Mouse (Mus musculus): ENCODE measurements at regions not wholly inside any gene's neighbourhood (a gene's known extent, or its start where the extent isn't known, plus 50 kb on each side); places are given as distances from the start of the nearest gene placed in this dataset.

GRCm38 (mm10) chr6:51150916-51151315, 281.6 kb upstream of the Nfe2l3 start:
- no peak for DNase-seq (ENCODE audit: low read depth in 3 of 3, low spot score in 3 of 3)
- Histone ChIP-seq H3K27ac (no peak overlapping the region), H3K4me3 (ENCODE audit: insufficient read depth in 1 of 2, low read depth in 2 of 2, low read length in 2 of 2) (no peak overlapping the region), H3K9me3 (ENCODE audit: control insufficient read depth, low read length) (no peaks in the 10 kb centered on the region), H3K4me2 (ENCODE audit: low read depth) (no peak overlapping the region), H3K36me3 (replicated peaks; ENCODE audit: control insufficient read depth, insufficient read depth, low read depth) (no peaks in the 10 kb centered on the region), H3K27me3 (ENCODE audit: control insufficient read depth, insufficient read depth, low read length) (no peaks in the 10 kb centered on the region), H3K4me1 (replicated peaks; ENCODE audit: control insufficient read depth in 2 of 2, insufficient read depth in 2 of 2, low read length in 1 of 2) (no peaks in the 10 kb centered on the region), H3K9ac (replicated peaks) (no peak overlapping the region)
- TF ChIP-seq CTCF (IDR thresholded peaks at IDR 0.05; ENCODE audit: low read depth) (no peak), EP300 (IDR thresholded peaks at IDR 0.05; ENCODE audit: low read depth) (no peak)
- WGBS (ENCODE audit: insufficient replicate concordance): 47% methylated on average over 2 of the region's 2 CpGs
- no peak for ATAC-seq (ENCODE audit: insufficient read depth)

GRCm38 (mm10) chr6:51156836-51157370, 275.6 kb upstream of the Nfe2l3 start:
- no peaks in the 10 kb centered on the region for H3K4me1 ChIP-seq (replicated peaks; ENCODE audit: control insufficient read depth in 2 of 2, insufficient read depth in 2 of 2, low read length in 1 of 2)
- WGBS (ENCODE audit: insufficient replicate concordance): 40% methylated on average over 8 of the region's 8 CpGs
- no peak for TF ChIP-seq EP300 (IDR thresholded peaks at IDR 0.05; ENCODE audit: low read depth)
- TF ChIP-seq CTCF (IDR thresholded peaks at IDR 0.05; ENCODE audit: low read depth): no peak

GRCm38 (mm10) chr6:51161149-51161548, 271.3 kb upstream of the Nfe2l3 start:
- Histone ChIP-seq H3K36me3 (replicated peaks; ENCODE audit: control insufficient read depth, insufficient read depth, low read depth) (no peaks in the 10 kb centered on the region), H3K4me2 (ENCODE audit: low read depth) (no peak overlapping the region), H3K27me3 (ENCODE audit: control insufficient read depth, insufficient read depth, low read length) (no peaks in the 10 kb centered on the region), H3K27ac (no peak overlapping the region), H3K4me3 (ENCODE audit: insufficient read depth in 1 of 2, low read depth in 2 of 2, low read length in 2 of 2) (no peak overlapping the region), H3K9me3 (ENCODE audit: control insufficient read depth, low read length) (no peaks in the 10 kb centered on the region), H3K9ac (replicated peaks) (no peak overlapping the region), H3K4me1 (replicated peaks; ENCODE audit: control insufficient read depth in 2 of 2, insufficient read depth in 2 of 2, low read length in 1 of 2) (no peaks in the 10 kb centered on the region)
- WGBS (ENCODE audit: insufficient replicate concordance): 64% methylated on average over 6 of the region's 6 CpGs
- no peak for ATAC-seq (ENCODE audit: insufficient read depth)
- DNase-seq (ENCODE audit: low read depth in 3 of 3, low spot score in 3 of 3): no peak
- TF ChIP-seq EP300 (IDR thresholded peaks at IDR 0.05; ENCODE audit: low read depth) (no peak), CTCF (IDR thresholded peaks at IDR 0.05; ENCODE audit: low read depth) (no peak)

More at GRCm38 (mm10) chr6:51156836-51157370, 275.6 kb upstream of the Nfe2l3 start:
- DNase-seq (ENCODE audit: low read depth in 3 of 3, low spot score in 3 of 3): no peak
- H3K9me3 ChIP-seq (ENCODE audit: control insufficient read depth, low read length): no peaks in the 10 kb centered on the region
- no peaks in the 10 kb centered on the region for H3K36me3 ChIP-seq (replicated peaks; ENCODE audit: control insufficient read depth, insufficient read depth, low read depth)
- H3K9ac ChIP-seq (replicated peaks): no peak overlapping the region
- no peak overlapping the region for H3K4me2 ChIP-seq (ENCODE audit: low read depth)
- no peak overlapping the region for H3K4me3 ChIP-seq (ENCODE audit: insufficient read depth in 1 of 2, low read depth in 2 of 2, low read length in 2 of 2)
- no peaks in the 10 kb centered on the region for H3K27me3 ChIP-seq (ENCODE audit: control insufficient read depth, insufficient read depth, low read length)
- no peak for ATAC-seq (ENCODE audit: insufficient read depth)
- no peak overlapping the region for H3K27ac ChIP-seq

GRCm38 (mm10) chr6:51162208-51163082, 270.0 kb upstream of the Nfe2l3 start:
- Histone ChIP-seq H3K27ac (no peak overlapping the region), H3K36me3 (replicated peaks; ENCODE audit: control insufficient read depth, insufficient read depth, low read depth) (no peaks in the 10 kb centered on the region), H3K4me1 (replicated peaks; ENCODE audit: control insufficient read depth in 2 of 2, insufficient read depth in 2 of 2, low read length in 1 of 2) (no peaks in the 10 kb centered on the region), H3K4me2 (ENCODE audit: low read depth) (no peak overlapping the region), H3K9me3 (ENCODE audit: control insufficient read depth, low read length) (no peaks in the 10 kb centered on the region), H3K9ac (replicated peaks) (no peak overlapping the region), H3K27me3 (ENCODE audit: control insufficient read depth, insufficient read depth, low read length) (no peaks in the 10 kb centered on the region), H3K4me3 (ENCODE audit: insufficient read depth in 1 of 2, low read depth in 2 of 2, low read length in 2 of 2) (no peak overlapping the region)
- ATAC-seq (ENCODE audit: insufficient read depth): no peak
- TF ChIP-seq CTCF (IDR thresholded peaks at IDR 0.05; ENCODE audit: low read depth) (no peak), EP300 (IDR thresholded peaks at IDR 0.05; ENCODE audit: low read depth) (no peak)
- 60% methylated on average over 14 of the region's 14 CpGs for WGBS (ENCODE audit: insufficient replicate concordance)
- DNase-seq (ENCODE audit: low read depth in 3 of 3, low spot score in 3 of 3): no peak

GRCm38 (mm10) chr6:51163266-51163665, 269.2 kb upstream of the Nfe2l3 start:
- H3K27me3 ChIP-seq (ENCODE audit: control insufficient read depth, insufficient read depth, low read length): no peaks in the 10 kb centered on the region
- no peak overlapping the region for H3K9ac ChIP-seq (replicated peaks)
- no peaks in the 10 kb centered on the region for H3K36me3 ChIP-seq (replicated peaks; ENCODE audit: control insufficient read depth, insufficient read depth, low read depth)
- 56% methylated on average over 5 of the region's 5 CpGs for WGBS (ENCODE audit: insufficient replicate concordance)
- TF ChIP-seq CTCF (IDR thresholded peaks at IDR 0.05; ENCODE audit: low read depth) (no peak), EP300 (IDR thresholded peaks at IDR 0.05; ENCODE audit: low read depth) (no peak)
- H3K9me3 ChIP-seq (ENCODE audit: control insufficient read depth, low read length): no peaks in the 10 kb centered on the region
- no peak overlapping the region for H3K4me2 ChIP-seq (ENCODE audit: low read depth)
- H3K4me1 ChIP-seq (replicated peaks; ENCODE audit: control insufficient read depth in 2 of 2, insufficient read depth in 2 of 2, low read length in 1 of 2): peaks cover 0 to 2% of the 10 kb centered on the region in 2 experiments; a peak in 1 of 4 replicates
- H3K4me3 ChIP-seq (ENCODE audit: insufficient read depth in 1 of 2, low read depth in 2 of 2, low read length in 2 of 2): no peak overlapping the region
- DNase-seq (ENCODE audit: low read depth in 3 of 3, low spot score in 3 of 3): no peak
- ATAC-seq (ENCODE audit: insufficient read depth): no peak
- no peak overlapping the region for H3K27ac ChIP-seq

Measured in liver, embryonic 14.5 days (tissue).